Mouse (Mus musculus): ENCODE data around the gene Tlk1.

Gene Tlk1

DNA sequence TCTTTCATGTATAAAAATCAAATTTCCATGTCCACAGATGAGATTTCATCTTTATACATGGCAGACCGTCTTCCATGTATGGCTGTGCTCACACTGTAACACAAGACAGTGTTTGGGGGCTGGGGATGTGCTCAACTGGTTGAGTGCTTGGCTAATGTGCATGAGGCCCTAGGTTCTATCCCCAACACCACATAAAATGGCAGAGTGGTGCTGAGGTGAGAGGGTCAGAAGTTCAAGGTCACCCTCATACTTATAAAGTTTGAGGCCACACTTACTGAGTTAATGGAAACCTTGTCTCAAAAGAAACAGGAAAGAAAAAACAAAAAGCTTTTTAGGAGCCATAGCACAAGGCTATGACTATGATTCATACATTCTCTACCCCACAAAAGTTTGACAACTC is 25.1 kb downstream of the Tlk1 start:
- DNase-seq (ENCODE audit: extremely low read depth, low read depth): no peak

DNA sequence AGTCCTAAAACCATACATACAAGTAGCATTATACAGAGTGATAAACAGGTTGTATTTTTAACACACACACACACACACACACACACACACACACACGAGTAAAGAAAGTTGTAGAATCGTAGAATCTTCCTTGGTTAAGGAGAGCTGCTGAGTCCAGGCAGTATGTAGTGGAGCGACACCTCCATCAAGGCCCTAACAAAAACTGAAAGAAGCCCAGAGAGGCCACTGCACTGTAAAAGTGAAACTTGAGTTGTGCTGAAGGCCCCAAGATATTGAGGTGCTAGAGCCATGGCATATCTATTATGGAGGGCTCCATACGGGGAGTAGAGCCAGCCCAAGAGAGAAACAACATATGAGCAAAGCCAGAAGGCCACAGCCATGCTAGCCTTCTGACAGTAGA is 32.3 kb downstream of the Tlk1 start:
- DNase-seq (ENCODE audit: extremely low read depth, low read depth): no peak

GRCm38 (mm10) chr2:70790246-70790645 is 35.3 kb downstream of the Tlk1 start:
- no peak for DNase-seq (ENCODE audit: extremely low read depth, low read depth)

GRCm38 (mm10) chr2:70789331-70789730 is 36.2 kb downstream of the Tlk1 start:
- DNase-seq (ENCODE audit: extremely low read depth, low read depth): no peak

DNA sequence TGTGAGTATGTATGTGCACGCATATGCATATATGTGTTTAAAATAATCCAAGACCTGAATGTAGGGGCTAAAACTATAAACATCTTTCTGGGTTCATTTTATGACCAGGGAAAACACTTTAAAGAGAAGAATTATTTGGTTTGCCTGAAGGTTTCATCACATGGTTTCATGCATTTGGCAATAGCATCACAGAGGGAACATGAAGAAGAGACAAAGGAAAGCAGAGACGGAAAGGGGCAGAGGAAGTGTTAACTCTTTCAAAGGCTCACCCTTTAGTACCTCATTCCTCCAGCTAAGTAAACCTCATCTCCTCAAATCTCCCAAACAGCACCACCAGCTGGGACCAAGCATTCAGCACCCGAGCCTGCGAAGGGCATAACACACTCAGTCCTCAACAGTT is 41.1 kb downstream of the Tlk1 start:
- no peak for DNase-seq (ENCODE audit: extremely low read depth, low read depth)

DNA sequence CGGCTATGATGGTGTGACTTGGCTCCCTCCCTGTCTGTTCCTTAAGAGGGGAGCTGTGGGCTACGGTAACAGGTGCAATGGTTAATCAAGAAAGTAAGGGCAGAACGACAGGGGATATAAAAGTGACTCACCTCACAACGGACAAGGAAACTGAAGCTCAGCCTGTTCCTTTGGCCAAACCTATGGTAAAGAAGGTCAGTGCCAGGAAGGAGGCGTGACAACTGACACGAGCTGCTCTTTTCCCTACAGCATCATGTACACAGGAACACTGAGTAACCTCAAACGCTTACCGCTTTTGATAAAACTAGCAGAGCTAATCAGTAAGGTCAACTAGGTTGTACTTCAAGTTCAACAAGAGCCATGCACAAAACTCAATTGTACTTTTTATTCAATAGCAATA is 42.0 kb downstream of the Tlk1 start:
- DNase-seq (ENCODE audit: extremely low read depth, low read depth): no peak

- DNase-seq (ENCODE audit: extremely low read depth, low read depth): peak; percentile 18
Measured at GRCm38 (mm10) chr2:70779634-70780033, 45.9 kb downstream of the Tlk1 start.

- DNase-seq (ENCODE audit: extremely low read depth, low read depth): no peak
Measured at GRCm38 (mm10) chr2:70776744-70777143, 48.8 kb downstream of the Tlk1 start.

- DNase-seq (ENCODE audit: extremely low read depth, low read depth): no peak
Measured at GRCm38 (mm10) chr2:70764734-70765133, 60.8 kb downstream of the Tlk1 start.

DNA sequence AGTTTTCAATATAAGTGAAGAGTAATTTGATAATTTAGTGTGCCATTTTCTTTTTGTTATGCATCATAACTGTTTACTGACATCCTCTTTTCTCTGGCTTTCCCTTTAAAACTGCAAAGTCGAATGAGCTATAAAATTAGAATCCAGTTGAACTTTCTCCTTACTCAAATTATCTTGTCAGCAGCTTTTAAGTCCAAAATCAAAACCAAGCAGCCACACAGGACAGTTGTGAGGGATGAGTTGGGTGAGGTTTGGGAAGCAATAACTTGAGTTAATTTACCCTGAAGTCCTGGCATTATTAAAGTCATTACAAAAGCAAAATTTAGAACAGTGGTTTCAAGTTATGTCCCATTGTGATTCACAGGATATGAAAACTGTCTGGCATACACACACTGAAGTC is 62.8 kb downstream of the Tlk1 start:
- DNase-seq (ENCODE audit: extremely low read depth, low read depth): no peak

DNA sequence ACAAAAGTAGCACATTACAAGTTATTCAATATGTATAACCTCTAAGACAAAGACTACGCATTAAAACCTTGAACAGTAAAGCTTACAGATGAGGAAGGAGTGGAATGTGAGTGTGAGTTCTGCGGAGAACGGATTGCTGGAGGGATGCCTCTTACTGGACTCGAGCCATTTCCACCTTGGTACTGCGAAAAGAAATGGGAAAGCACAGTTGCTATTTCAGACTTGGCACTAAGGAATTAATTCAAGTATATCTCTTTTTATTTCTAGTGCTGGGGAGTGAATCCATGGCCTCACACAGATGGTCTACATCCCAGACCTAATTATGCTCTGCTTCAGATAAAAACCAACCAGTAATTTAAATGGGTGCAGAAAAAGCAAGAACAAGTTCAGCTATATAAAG is 73.4 kb downstream of the Tlk1 start:
- no peak for DNase-seq (ENCODE audit: extremely low read depth, low read depth)

DNA sequence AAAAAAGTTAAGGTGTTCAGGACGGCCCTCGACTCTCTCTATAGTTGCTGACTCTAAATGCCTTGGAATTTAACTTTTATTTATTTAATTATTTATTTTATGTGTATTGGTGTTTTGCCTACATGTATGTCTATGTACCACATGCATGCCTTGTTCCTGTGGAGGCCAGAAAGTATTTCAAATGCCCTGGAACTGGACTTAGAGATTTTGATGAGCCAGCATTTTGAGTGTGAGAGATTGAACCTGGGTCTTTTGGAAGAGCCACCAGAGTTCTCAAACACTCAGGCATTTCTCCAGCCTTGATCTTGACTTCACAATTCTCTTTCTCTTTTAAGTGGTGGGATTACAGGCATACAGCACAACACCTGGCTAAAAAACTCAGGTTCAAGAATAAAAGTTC is 73.9 kb downstream of the Tlk1 start:
- DNase-seq (ENCODE audit: extremely low read depth, low read depth): no peak

DNA sequence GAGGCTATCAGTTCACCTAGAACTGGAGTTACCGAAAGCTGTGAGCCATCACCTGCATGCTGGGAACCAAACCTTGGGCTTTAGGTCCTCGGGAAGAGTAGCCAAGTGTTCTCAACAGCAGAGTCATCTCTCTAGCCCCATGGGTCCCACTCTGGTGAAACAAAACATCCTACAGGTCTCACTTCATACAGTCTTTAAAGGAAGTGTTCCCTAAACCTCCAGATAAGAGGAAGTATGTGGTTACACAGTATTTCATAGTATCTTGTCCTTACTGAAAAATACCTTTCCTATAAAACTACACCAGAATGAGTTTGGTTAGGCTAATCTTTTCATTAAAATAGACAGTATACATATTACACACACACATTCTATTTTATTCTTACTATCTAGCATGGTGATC is 82.9 kb downstream of the Tlk1 start:
- DNase-seq (ENCODE audit: extremely low read depth, low read depth): peak; percentile 25

GRCm38 (mm10) chr2:70741901-70742300 is 83.6 kb downstream of the Tlk1 start:
- no peak for DNase-seq (ENCODE audit: extremely low read depth, low read depth)

- DNase-seq (ENCODE audit: extremely low read depth, low read depth): peak; percentile 28
Measured at GRCm38 (mm10) chr2:70736008-70736407, 89.5 kb downstream of the Tlk1 start.

GRCm38 (mm10) chr2:70735534-70735933 is 90.0 kb downstream of the Tlk1 start:
- no peak for DNase-seq (ENCODE audit: extremely low read depth, low read depth)

DNA sequence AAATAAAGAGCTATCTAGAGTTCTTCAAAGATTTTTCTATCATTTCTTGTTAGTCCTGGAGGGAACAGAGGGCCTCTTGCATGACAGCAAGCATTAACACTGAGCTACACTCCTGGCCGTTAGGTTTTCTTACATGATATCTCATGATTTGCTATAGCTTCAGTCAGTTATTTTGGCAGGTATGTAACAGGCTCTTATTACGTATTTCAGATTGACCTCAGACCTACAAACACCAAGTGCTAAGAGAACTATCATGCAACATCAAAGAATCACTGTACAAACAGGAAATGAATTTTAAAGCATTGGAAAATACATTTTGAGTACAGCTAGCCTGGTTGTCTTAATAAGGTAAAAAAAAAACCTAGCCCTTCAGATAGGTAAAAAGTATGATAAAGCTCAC is 98.4 kb downstream of the Tlk1 start:
- DNase-seq (ENCODE audit: extremely low read depth, low read depth): no peak

DNA sequence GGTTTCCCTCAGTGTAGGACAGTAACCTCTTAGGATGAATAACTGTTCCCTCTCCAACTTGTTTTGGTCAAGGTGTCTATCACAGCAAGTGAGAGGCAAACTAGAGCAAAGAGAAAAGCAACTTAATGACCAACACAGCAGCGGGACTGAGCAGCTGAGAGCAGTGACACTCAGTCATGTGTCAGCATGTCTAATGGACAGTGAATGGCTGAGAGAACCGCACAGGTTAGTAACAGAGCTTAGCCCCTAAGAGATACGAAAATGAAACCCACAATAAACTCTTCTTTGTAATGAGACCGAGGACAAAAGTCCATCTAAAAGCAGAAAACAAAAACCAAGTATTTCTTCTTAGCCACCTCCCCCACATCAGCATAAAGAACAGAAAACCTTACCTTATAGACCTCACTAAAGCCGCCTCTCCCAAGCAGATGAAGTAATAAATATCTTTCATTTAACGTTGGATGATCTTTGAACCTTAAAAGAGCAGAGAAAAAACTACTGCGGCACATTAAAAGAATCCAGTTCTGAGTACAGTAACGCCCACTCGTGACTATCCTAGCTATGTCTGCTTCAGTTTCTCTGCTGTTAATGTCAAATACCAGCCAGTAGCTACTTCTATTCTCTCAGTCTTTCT is 101.8 kb downstream of the Tlk1 start:
- no peak for DNase-seq (ENCODE audit: extremely low read depth, low read depth)

DNA sequence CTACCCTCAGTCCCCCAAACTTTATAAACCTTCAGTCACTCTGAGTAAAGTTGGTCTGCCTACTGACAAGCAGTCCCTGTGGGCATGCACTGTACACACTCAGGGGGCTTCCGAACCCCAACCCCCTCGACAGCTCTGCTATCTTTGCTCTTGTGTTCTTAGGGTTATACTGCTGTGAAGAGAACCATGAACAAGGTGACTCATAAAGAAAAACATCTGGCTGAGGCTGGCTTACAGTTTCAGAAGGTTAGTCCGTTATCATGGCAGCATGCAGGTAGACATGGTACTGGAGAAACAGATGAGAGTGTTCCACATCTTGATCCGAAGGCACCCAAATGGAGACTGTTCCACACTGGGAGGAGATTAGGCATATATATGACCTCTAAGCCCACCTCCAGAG is 114.7 kb downstream of the Tlk1 start:
- no peak for DNase-seq (ENCODE audit: extremely low read depth, low read depth)

- DNase-seq (ENCODE audit: extremely low read depth, low read depth): no peak
Measured at GRCm38 (mm10) chr2:70710236-70710635, 115.3 kb downstream of the Tlk1 start.

DNA sequence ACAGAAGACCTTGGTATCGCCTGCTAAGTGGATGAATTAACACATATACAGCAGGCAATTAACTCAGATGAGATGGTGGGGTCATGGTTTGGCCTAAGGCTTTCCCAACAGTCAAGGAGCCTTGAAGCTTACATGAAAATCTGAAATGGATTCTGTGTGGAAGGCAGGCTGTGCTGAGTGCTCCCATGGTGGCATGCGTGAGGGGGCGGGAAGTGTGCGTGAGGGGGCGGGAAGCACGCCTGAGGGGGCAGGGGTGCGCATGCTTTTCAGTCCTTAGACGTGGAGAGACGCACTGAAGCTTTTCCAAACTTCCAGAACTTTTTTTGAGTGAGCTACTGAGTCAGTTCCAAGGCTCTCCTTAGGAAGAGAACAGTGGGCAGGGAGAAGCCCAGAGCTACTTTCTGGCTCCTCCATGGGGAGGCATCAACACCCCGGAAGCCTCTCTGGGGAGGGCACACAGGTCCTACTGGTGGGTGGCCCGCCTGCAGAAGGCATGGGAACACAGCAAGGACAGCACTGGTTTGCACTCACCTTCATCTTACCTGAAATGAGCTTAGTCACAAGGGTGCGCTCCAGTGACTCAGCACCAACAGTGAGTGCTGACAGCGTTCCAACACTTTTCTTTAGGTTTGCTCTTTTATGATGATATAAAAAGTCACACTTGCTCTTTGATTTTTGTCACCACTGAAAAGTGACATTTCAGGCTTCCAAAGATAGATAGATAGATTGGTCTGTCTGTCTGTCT is 116.4 kb downstream of the Tlk1 start:
- DNase-seq (ENCODE audit: extremely low read depth, low read depth): no peak

DNA sequence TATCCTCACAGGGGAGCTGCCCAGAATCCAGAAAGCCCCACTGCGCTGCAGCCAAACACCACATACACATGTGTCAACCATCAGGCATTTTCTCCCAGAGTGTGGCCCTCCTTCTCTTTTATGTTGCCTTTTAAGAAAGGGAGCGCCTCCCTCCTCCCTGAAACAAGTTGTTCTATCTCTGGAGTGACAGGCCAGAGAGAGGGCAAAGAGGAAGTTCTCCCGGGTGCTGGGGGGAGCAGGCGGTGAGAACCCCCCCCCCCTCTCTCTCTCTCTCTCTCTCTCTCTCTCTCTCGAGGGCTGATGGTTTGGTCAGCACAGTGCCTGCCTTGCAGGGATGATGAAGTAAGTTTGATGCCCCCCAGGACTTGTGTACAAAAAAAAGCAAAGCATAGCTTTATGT is 123.1 kb downstream of the Tlk1 start:
- peak; percentile 59 for DNase-seq (ENCODE audit: extremely low read depth, low read depth)

DNA sequence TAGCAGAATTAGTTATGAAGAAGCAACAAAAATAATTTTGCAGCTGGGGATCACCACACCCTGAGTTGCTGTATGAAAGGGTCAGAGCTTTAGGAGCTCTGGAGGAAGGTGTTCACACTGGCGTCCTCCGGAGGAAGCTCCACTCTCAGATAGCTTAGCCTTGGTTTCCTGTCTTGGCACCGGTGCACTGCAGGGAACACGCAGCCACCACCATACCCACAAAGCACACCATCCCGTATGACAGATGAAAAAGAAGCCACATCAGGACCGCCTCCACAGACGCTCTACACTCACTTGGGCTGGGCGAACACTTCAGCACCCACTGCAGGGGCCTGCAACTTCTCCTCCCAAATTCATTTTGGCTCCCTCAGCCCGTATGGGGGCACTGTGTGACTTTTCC is 124.0 kb downstream of the Tlk1 start:
- peak; percentile 13 for DNase-seq (ENCODE audit: extremely low read depth, low read depth)

Data from MEL-GATA-1-ER (cell line).